Mouse (Mus musculus) urinary bladder, postnatal 25 days (tissue): ENCODE measurements around the gene Magi2.

Experiments used
- DNase-seq: peaks from one replicate; pipeline ENCODE4 v3.0.0; 2022; ENCODE audit warnings: low spot score

The Magi2 gene

GRCm38 (mm10) chr5:19746865-19747514 lies 520.2 kb downstream of the Magi2 start:
- DNase-seq, result no peak

GRCm38 (mm10) chr5:19747631-19748030 lies 520.8 kb downstream of the Magi2 start:
- DNase-seq, result no peak

- no peak for DNase-seq
These were observed 552.4 kb downstream of the Magi2 start for GRCm38 (mm10) chr5:19779224-19779623.

DNA sequence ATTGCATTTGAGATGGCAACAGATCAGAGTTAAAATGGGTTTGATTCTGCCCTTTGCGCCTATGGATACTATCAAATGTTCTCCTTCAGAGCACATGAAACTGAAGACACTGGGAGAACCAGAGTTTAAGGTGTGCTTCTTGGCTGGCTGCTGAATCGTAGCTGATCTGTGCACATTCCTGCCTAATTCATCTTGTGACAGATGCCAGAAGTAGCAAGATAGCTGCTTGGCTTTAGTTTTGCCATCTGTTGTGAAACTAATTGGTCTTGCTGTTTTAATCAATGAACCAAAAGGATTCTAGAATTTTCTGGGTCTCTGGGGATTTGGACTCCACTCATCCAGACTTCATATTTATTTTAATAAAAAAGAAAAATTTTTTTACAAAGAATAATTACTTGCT lies 553.2 kb downstream of the Magi2 start:
- DNase-seq, result no peak

- no peak for DNase-seq
These were observed 558.5 kb downstream of the Magi2 start for GRCm38 (mm10) chr5:19785320-19785719.

DNA sequence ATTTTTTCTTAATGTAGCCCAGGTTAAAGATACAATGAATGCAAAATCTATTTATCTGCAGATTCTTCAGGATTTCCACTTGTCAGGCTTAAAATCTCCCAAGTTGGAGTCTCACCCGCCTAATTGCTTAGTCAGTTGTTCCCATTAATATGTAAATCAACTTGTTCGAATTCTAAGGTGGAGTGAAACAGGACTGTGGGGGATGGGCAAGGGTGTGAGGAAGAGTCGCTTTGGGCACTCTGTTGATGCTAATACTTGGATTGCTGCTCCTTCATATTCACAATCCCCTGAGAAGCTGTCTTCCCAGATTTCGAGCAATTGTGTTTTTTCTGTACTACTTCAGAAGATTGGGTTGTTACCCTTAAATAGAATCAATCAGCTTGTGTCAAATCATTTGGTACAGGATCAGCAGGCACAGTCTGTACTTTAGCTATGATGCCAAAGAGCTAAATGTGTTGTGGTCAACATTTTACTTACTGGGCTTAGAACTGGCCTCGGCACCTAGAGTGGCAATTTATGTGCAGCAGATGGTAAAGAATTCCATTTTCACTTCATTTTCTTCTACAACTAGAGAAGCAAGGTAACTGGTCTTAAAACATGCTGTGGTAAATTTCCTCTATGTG lies 560.8 kb downstream of the Magi2 start:
- DNase-seq, result no peak

DNA sequence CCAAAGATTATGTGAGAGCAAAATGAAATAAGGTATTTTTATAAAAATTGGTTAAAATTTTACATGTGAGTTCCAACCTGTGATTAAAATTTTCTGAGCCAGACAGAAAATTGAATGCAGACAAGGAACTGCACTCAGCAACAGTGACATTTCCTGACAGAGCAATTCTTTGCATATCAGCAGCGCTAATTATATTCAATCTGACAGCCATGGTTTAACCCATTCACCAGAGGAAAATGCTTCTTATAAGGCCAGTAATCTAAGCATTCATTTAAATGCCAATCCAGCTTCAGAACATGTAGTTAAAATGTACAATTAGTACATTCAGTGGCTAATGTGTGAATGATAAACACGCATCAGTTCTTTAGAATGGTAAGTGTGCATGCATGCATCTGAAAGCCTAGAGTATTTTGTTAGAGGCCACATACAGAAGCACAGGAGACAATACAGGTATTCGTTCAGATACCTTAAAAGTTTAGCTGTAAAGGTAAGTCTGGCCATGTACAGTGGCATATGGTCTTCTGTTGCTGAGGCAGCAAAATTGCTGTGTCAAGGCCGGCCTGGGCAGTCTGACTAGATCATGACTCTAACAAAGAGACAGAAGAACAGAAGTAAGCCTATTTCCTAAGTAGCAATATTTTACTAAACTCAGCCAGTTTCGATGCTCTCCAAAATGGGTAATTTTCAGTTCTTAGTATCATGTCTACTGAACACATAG lies 576.4 kb downstream of the Magi2 start:
- no peak for DNase-seq

DNA sequence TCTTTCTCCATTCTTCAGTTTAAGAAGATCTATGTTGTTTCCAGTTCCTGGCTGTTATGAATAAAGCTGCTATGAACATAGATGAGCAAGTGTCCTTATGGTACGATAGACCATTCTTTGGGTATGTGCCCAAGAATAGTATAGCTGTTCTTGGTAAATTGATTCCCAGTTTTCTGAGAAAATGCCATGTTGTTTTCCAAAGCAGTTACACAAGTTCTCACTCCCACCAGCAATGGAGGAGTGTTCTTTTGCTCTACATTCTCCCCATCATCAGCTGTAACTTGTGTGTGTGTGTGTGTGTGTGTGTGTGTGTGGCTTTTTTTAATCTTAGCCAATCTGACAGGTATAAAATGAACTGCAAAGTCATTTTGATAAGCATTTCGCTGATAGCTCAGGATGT lies 595.7 kb downstream of the Magi2 start:
- DNase-seq, result no peak

- DNase-seq, result no peak
These were observed 599.1 kb downstream of the Magi2 start for GRCm38 (mm10) chr5:19825943-19826342.

GRCm38 (mm10) chr5:19829341-19829740 lies 602.5 kb downstream of the Magi2 start:
- DNase-seq, result no peak

- no peak for DNase-seq
These were observed 636.0 kb downstream of the Magi2 start for GRCm38 (mm10) chr5:19862854-19863253.

DNA sequence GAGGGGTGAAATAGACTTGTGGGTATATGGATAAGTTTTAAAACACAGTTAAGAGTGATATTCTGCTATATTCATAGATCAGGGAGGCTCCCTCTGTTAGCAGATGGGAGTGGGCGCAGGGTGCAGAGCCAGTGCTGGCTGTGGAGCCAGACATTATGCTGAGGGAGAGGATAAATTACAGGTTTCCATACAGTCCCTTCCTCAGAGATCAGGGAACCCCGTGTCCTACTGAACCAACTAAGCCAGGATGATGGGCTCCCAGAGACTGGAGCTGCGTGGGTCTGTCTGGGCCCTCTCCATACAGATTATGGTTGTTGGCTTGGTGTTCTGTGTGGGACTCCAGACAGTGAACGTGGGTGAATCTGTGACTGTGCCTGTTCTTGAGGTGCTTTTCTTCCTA lies 643.6 kb downstream of the Magi2 start:
- no peak for DNase-seq

DNA sequence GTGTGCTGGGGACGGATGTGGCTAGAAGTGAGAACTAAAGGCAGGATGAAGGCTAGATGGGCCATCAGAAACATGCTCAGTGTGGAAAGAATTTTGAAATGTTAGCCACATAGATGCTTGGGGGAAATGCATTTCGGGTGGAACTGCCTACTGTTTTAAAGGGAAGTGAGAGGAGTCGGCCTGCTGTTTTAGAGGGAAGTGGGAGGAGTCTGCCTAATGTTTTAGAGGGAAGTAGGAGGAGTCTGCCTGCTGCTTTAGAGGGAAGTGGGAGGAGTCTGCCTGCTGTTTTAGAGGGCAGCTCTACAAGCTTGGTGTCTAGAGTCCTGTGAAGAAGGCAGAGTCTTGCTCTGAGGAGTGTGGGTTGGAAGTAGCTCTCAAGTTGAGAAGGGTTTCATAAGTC lies 664.9 kb downstream of the Magi2 start:
- no peak for DNase-seq

- DNase-seq, result no peak
These were observed 669.1 kb downstream of the Magi2 start for GRCm38 (mm10) chr5:19895893-19896292.

GRCm38 (mm10) chr5:19901625-19902024 lies 674.8 kb downstream of the Magi2 start:
- no peak for DNase-seq

DNA sequence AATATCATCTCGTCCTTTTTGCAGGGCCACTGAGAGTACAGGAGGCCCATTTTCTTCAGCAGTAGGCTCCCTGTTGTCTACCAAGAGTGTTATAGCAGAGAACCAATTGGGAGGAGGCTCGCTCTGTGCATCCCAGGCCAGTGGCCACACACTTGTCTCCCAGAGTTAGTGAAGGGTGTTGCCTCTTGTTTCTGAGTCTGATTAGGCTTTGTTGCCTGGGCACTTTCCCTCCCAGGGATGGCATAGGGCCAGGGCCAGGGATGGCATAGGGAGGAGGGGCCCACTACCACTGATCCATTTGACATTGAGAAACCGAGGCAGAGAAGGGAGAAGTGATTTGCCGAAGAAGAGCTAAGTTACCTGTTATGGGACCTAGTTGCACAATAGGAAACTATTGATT lies 679.8 kb downstream of the Magi2 start:
- no peak for DNase-seq

GRCm38 (mm10) chr5:19907381-19907982 lies 680.6 kb downstream of the Magi2 start:
- DNase-seq, result no peak

DNA sequence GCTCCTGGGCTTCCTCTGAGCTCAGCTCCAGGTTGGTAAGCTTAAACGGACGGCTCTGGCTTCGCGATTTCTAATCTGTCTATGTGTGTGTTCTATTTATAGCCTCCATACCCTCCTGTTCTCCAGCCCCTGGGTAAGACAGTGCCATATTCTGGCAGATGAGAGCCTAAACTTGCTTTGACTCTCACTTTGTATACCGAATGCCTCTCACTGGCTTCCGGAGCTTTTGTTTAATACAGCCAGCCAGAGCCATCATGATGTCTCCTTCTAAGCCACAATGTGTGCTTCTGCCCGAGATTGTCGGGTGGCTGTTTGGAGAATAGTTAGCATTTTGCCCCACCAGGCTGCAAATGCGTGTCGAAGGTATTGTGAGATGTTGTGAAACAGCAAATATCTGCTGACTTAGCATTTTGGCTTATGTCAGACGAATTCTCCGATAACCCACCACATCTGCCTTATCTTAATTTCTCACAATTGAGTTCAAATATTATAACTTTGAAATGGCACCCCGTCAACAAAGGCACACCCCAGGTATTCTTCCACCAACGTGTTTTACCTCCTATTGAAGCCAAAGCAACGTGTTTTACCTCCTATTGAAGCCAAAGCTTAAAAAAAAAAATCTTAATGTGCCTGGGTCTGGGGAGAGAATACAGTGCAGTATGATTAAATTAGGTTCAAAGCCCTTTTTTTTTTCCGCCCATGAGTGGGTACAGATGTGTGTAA lies 681.3 kb downstream of the Magi2 start:
- no peak for DNase-seq

DNA sequence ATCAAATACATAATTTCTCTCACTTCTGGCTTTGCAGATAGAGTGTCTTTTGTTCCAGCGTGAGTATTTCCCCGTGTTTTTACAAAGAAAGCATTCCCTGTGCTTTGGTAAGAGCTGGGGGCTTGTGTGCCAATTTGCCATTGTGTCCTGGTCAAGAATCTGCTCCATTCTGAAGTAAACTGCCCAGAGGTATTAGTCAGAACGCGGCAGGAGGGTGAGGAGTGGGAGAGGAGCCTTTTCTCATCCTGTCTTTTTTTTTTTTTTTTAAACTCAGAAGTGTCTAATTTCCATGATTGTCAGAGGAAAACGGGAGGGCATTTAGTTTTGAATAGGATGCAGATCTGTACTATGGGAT lies 681.8 kb downstream of the Magi2 start:
- DNase-seq, result no peak

DNA sequence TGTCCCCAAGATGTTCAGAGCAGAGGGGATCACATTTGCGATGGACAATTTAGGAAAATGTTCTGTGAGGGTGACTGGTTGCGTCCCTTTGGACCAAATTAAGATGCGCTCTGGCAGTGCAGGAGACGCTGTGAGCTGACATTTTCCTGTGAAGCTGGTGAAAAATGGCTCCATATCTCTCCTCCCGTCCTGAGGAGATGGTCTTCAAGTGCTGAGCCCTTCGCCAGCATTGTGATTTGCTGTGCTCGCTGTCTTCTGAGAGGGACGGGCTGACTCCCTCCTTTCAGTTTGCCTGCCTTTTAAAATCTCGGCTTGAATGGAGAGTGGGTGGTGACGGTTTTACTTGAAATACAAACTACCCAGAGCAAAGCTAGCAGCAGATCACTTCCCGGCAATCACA lies 682.2 kb downstream of the Magi2 start:
- no peak for DNase-seq

DNA sequence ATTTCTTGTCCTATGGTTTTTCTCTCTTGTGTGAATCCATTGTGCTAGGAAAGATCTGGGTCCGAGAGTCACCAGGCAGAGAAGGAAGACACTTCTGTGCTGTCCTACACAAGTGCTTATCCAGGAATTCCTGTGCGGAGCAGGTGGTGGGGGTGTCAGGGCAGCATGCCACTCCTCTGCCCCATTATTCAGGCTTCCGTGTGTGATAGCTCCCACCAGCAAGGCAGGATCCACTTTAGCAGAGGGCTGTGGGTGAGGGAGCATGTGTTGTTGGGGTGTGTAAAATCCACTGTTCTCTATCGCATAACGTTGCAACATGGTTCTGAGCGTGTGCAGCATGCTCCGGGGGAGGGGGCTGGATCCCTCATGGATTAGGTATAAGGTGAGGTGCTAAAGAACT lies 682.8 kb downstream of the Magi2 start:
- DNase-seq, result no peak

GRCm38 (mm10) chr5:19932102-19932501 lies 705.3 kb downstream of the Magi2 start:
- DNase-seq, result no peak

- DNase-seq, result no peak
These were observed 706.4 kb downstream of the Magi2 start for GRCm38 (mm10) chr5:19933190-19933589.
